Mouse (Mus musculus) C2C12 (cell line): ENCODE measurements at regions not wholly inside any gene's neighbourhood (a gene's known extent, or its start where the extent isn't known, plus 50 kb on each side); places are given as distances from the start of the nearest gene placed in this dataset.

Experiments used
- CEBPB ChIP-seq: IDR thresholded peaks from one replicate; pipeline ENCODE4 v1.6.1; 2011; ENCODE audit warnings: low read depth, mild to moderate bottlenecking, control low read depth, moderate library complexity
- CTCF ChIP-seq: IDR thresholded peaks from one replicate; pipeline ENCODE4 v1.5.1; 2011; ENCODE audit not compliant: control insufficient read depth, insufficient read depth, insufficient read length
- FOSL1 ChIP-seq: IDR thresholded peaks from one replicate; pipeline ENCODE4 v1.8.0; 2011; ENCODE audit warnings: mild to moderate bottlenecking, low read length; ENCODE audit not compliant: poor library complexity, insufficient read depth, severe bottlenecking
- MAX ChIP-seq: IDR thresholded peaks from one replicate; pipeline ENCODE4 v1.6.1; 2011; ENCODE audit warnings: mild to moderate bottlenecking, control low read depth
- MYOD1 ChIP-seq: IDR thresholded peaks from one replicate; pipeline ENCODE4 v1.6.1; 2011; ENCODE audit warnings: low read depth; ENCODE audit not compliant: control insufficient read depth, insufficient read length
- MYOG ChIP-seq: IDR thresholded peaks from one replicate; pipeline ENCODE4 v1.6.1; 2011; ENCODE audit not compliant: control insufficient read depth, insufficient read length; ENCODE audit errors: extremely low read depth
- USF1 ChIP-seq: IDR thresholded peaks from one replicate; pipeline ENCODE4 v1.6.1; 2011; ENCODE audit warnings: low read depth, mild to moderate bottlenecking, control low read depth, moderate library complexity

DNA sequence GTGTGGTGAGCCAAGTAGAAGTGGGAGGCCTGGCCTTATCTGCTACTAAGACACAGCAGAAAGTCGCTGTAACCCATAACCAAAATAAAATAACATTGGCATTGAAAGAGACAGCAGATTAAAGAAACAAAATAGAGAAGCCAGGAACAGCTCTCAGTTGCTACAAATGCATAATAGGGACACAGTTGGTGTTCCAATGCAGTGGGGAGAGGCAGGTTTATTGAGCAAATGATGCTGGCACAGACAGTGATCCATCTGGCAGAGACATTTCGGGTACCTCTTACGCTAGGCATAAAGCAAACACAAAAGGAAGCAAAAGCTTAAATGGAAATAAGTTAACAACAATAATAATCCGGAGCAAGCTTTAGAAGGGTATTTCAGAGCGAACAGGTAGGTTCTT lies 83.6 kb upstream of the Foxq1 start:
- TF ChIP-seq CTCF, result no peak
- TF ChIP-seq MYOG, result no peak
- no peak for TF ChIP-seq USF1
- no peak for TF ChIP-seq MAX
- no peak for TF ChIP-seq MYOD1
- TF ChIP-seq CEBPB, result no peak
- TF ChIP-seq FOSL1, result no peak
